Mouse (Mus musculus) G1E (cell line): ENCODE measurements around the gene Foxn4.

ENCODE experiments used
- CTCF ChIP-seq: IDR thresholded peaks from 2 replicates; pipeline ENCODE4 v1.5.1; 2012; ENCODE audit warnings: low read depth, low read length, inconsistent platforms, mixed read lengths
- GATA1 ChIP-seq: IDR thresholded peaks from 2 replicates; pipeline ENCODE4 v1.6.1; 2012; ENCODE audit warnings: borderline replicate concordance, low read length, inconsistent platforms, mixed read lengths
- GATA2 ChIP-seq: IDR thresholded peaks from 2 replicates; pipeline ENCODE4 v1.6.1; 2012; ENCODE audit warnings: low read depth, low read length, inconsistent platforms, borderline replicate concordance
- POLR2AphosphoS5 ChIP-seq: IDR thresholded peaks from 2 replicates; pipeline ENCODE4 v1.6.1; 2012; ENCODE audit warnings: low read depth, low read length, inconsistent platforms; ENCODE audit not compliant: insufficient replicate concordance
- TAL1 ChIP-seq: conservative IDR thresholded peaks from 2 replicates; pipeline ENCODE4 v1.6.1; 2012; ENCODE audit warnings: low read depth, low read length, inconsistent platforms, mixed read lengths

DNA sequence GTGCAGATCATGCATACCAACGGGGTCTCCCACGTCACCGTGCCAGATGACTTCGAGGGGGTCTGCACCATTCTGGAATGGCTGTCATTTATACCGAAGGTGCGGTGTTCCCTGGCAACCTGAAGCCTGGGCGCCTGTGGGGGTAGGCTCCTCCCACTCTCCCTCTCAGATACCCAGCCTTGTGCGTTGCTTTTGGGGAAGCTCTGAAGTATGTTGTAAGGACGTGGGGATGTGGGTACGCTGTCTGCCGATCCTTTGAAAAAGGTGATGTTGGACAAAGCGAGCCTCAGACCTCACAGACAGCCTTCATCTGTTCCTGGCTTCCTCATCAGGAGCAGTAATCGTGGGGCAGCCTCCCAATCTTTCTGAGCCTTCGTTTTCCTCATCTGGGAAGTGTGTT, 33.9 kb downstream of the Foxn4 start:
- TF ChIP-seq GATA1 (no peak), CTCF (no peak), GATA2 (no peak), TAL1 (no peak), POLR2AphosphoS5 (no peak)
